Mouse (Mus musculus): Measurements from ENCODE around the gene Tprkb. TPM values are rescaled to one million over a fixed set of nuclear protein-coding genes. Genes with fewer than 3 reads are reported as not detected.
"Not testable (repeated sequence)": the region's sequence is repeated elsewhere in the genome, so short reads cannot be mapped to it uniquely, and the experiment has no call there.

Gene Tprkb
- polyA plus RNA-seq (2014; fragmentation: Nextera tagmentation; extraction: Ambion mirVana) = 27.8 and 30.3 TPM in 2 replicates

DNA sequence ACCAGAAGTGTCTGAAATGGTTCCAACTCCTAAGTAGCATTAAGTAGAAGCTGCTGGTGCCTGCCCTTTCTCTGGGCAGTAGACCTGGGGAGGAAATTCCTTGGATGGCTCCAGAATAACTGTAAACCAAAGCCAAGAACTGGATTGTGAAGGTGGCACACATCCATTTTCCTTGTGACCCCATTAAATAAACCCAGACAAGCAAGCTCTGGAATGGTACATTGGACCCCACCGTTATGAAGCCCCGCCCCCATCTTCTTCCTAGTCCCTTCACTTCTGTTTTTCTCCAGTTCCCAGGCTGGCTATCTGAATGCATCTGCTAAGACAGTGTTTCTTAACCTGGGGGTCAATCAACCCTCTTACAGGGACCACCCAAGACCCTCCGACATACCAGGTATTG is at the start of gene Tprkb:
Gene Tprkb, plus strand, starts transcription at position 279 of the 400 bp plus-strand sequence.
- 75% methylated on average over 3 of the region's 3 CpGs for WGBS
- Histone ChIP-seq H3K4me1 (replicated peaks; ENCODE audit: control insufficient read depth, insufficient read depth, low read length) (peaks cover 9% of the 10 kb centered on the region; the same call in 1 of the 2 replicates), H3K36me3 (ENCODE audit: control insufficient read depth, insufficient read depth, low read length) (no peaks in the 10 kb centered on the region), H3K4me2 (ENCODE audit: low read length) (no peak within 1 kb of the TSS), H3K9ac (ENCODE audit: low read length) (no peak within 1 kb of the TSS), H3K4me3 (ENCODE audit: low read depth, low read length) (no peak within 1 kb of the TSS), H3K27me3 (replicated peaks; ENCODE audit: control insufficient read depth, insufficient read depth, low read length) (no peaks in the 10 kb centered on the region), H3K27ac (ENCODE audit: low read depth) (no peak within 1 kb of the TSS), H3K9me3 (ENCODE audit: control insufficient read depth, low read length) (no peaks in the 10 kb centered on the region)
- ATAC-seq (replicated peaks; ENCODE audit: low FRiP score, low TSS enrichment, low read depth) (no peak), DNase-seq (ENCODE audit: low spot score) (no peak)

DNA sequence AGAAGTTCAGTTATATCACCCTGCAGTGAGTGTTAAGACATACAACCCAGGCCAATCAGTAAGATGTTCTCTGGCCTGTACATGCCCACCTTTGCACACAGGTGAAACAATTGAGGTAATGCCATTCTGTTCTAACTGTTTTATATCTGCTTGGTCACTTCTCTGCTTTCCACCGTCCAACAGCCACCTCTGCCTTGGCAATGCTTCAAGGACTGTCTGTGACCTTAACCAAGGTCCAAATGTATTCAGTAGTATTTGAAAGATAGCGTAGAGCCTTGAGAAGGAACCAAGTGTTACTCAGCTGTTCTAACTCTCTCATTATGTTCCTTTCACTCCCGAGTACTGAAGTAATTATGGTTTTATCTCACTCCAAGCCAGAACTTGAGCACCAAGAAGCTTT is 49.1 kb upstream of the Tprkb start:
- no peak overlapping the region for H3K9ac ChIP-seq (ENCODE audit: low read length)
- no peak overlapping the region for H3K4me2 ChIP-seq (ENCODE audit: low read length)
- no peaks in the 10 kb centered on the region for H3K36me3 ChIP-seq (ENCODE audit: control insufficient read depth, insufficient read depth, low read length)
- H3K4me3 ChIP-seq (ENCODE audit: low read depth, low read length) = no peak overlapping the region
- no peak for ATAC-seq (replicated peaks; ENCODE audit: low FRiP score, low TSS enrichment, low read depth)
- 76% methylated on average over 3 of the region's 3 CpGs for WGBS
- no peak for DNase-seq (ENCODE audit: low spot score)
- H3K27ac ChIP-seq (ENCODE audit: low read depth) = no peak overlapping the region
- no peaks in the 10 kb centered on the region for H3K9me3 ChIP-seq (ENCODE audit: control insufficient read depth, low read length)
- no peaks in the 10 kb centered on the region for H3K27me3 ChIP-seq (replicated peaks; ENCODE audit: control insufficient read depth, insufficient read depth, low read length)
- H3K4me1 ChIP-seq (replicated peaks; ENCODE audit: control insufficient read depth, insufficient read depth, low read length) = no peaks in the 10 kb centered on the region

DNA sequence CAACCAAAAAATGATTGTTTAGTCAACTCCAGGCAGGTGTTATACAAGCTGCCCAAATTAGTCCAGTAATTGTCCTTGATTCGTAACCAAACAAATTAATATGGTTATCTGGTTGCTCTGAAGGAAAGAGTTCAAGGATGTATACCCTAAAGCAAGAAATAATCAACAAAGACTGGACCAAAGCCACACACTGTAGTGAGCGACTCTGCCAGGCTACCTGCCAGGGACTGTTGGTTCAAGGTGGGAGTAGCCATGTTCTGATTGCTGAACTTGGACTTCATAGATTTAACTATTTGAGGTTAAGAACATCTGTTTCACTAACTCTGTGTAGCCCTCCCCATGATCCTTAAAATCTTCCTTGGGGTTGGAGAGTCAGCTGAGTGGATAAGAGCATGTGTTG is 48.5 kb upstream of the Tprkb start:
- ATAC-seq (replicated peaks; ENCODE audit: low FRiP score, low TSS enrichment, low read depth) (no peak), DNase-seq (ENCODE audit: low spot score) (no peak)
- WGBS = 90% methylated on average over 2 of the region's 2 CpGs
- no peaks in the 10 kb centered on the region for H3K36me3 ChIP-seq (ENCODE audit: control insufficient read depth, insufficient read depth, low read length)
- no peak overlapping the region for H3K4me2 ChIP-seq (ENCODE audit: low read length)
- no peaks in the 10 kb centered on the region for H3K9me3 ChIP-seq (ENCODE audit: control insufficient read depth, low read length)
- no peaks in the 10 kb centered on the region for H3K4me1 ChIP-seq (replicated peaks; ENCODE audit: control insufficient read depth, insufficient read depth, low read length)
- no peak overlapping the region for H3K4me3 ChIP-seq (ENCODE audit: low read depth, low read length)
- H3K27ac ChIP-seq (ENCODE audit: low read depth) = no peak overlapping the region
- no peaks in the 10 kb centered on the region for H3K27me3 ChIP-seq (replicated peaks; ENCODE audit: control insufficient read depth, insufficient read depth, low read length)
- no peak overlapping the region for H3K9ac ChIP-seq (ENCODE audit: low read length)

DNA sequence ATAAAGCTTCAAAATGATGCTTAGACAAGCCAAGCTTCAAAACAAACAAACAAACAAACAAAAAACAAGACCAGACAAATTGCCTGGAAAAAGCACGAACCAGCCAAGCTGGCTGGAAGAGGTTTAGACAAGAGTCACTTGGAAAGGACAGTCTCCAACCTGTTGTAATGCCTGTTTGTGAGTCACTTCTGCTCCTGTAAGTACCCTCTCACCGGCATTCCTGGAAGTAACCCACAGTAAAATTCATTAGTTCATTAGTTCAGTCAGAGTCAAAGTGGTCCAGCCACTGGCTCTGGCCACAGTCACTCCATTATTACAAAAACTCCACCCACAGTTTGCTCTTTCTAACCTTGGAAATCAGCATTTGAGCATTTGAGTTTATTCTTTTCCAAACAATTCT is 47.8 kb upstream of the Tprkb start:
- H3K27ac ChIP-seq (ENCODE audit: low read depth) = no peak overlapping the region
- ATAC-seq (replicated peaks; ENCODE audit: low FRiP score, low TSS enrichment, low read depth) (no peak), DNase-seq (ENCODE audit: low spot score) (no peak)
- no peak overlapping the region for H3K9ac ChIP-seq (ENCODE audit: low read length)
- H3K4me3 ChIP-seq (ENCODE audit: low read depth, low read length) = no peak overlapping the region
- H3K36me3 ChIP-seq (ENCODE audit: control insufficient read depth, insufficient read depth, low read length) = no peaks in the 10 kb centered on the region
- H3K4me1 ChIP-seq (replicated peaks; ENCODE audit: control insufficient read depth, insufficient read depth, low read length) = no peaks in the 10 kb centered on the region
- H3K9me3 ChIP-seq (ENCODE audit: control insufficient read depth, low read length) = no peaks in the 10 kb centered on the region
- WGBS = 88% methylated on average over 2 of the region's 2 CpGs
- no peak overlapping the region for H3K4me2 ChIP-seq (ENCODE audit: low read length)
- H3K27me3 ChIP-seq (replicated peaks; ENCODE audit: control insufficient read depth, insufficient read depth, low read length) = no peaks in the 10 kb centered on the region

DNA sequence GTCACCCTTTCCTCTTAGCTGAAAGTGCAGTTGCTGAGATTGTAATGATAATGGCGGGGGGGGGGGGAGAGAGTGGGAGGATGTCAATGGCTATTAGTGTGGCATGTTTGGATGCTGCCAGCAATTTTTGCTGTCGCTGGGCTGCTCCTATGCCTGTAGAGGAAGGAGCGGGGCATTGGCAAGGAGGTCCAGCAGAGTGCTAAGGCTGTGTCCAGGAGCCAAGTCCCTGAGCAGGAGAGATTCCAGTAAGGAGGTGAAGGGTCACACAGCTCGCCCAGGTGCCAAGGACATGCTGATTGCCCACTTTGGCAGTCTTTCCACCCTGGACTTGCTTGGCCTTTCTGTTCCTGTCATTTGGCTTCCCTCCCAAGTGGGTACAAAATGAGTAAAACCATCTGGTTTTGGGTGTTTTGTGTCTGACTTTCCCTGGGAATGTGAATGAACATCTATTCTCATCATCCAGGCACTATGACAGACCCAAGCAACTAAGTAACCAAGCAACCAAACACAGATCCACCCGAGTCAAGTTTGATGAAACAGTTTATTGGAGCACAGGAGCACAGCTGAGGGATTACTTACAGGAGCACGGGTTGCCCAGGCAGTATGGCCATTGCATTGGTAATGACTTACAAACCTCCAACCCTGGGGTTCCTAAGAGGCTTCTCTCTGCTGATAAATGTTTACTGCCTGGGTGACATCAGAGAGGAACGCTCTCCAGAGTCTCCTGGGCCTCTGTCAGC is 46.6 kb upstream of the Tprkb start:
- H3K36me3 ChIP-seq (ENCODE audit: control insufficient read depth, insufficient read depth, low read length); H3K27me3 ChIP-seq (replicated peaks; ENCODE audit: control insufficient read depth, insufficient read depth, low read length); H3K27ac ChIP-seq (ENCODE audit: low read depth); H3K9ac ChIP-seq (ENCODE audit: low read length); H3K9me3 ChIP-seq (ENCODE audit: control insufficient read depth, low read length); H3K4me2 ChIP-seq (ENCODE audit: low read length); H3K4me3 ChIP-seq (ENCODE audit: low read depth, low read length); ATAC-seq (replicated peaks; ENCODE audit: low FRiP score, low TSS enrichment, low read depth); H3K4me1 ChIP-seq (replicated peaks; ENCODE audit: control insufficient read depth, insufficient read depth, low read length); DNase-seq (ENCODE audit: low spot score): not testable (repeated sequence)
- 65% methylated on average over 6 of the region's 7 CpGs for WGBS

DNA sequence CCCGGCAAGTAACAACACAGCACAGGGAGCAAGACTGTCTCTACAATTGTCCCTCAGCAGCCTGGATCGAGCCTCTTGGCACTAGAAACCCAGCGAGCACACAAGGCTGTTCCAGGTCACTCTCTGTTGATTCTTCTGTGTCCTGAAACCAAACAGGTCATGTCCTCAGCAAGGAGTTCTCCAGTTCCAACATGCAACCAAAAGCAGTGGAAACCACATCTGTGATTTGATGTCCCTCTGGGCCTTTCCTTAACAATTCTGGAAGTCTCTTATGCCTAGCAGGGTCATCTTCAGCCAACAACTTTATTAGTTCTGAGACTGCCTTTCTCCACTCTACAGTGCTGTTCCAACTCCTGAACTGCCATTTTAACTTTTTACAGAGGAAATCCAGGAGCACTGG is 45.5 kb upstream of the Tprkb start:
- H3K4me3 ChIP-seq (ENCODE audit: low read depth, low read length); H3K36me3 ChIP-seq (ENCODE audit: control insufficient read depth, insufficient read depth, low read length); H3K9me3 ChIP-seq (ENCODE audit: control insufficient read depth, low read length); ATAC-seq (replicated peaks; ENCODE audit: low FRiP score, low TSS enrichment, low read depth); H3K27ac ChIP-seq (ENCODE audit: low read depth); DNase-seq (ENCODE audit: low spot score); H3K4me1 ChIP-seq (replicated peaks; ENCODE audit: control insufficient read depth, insufficient read depth, low read length); H3K9ac ChIP-seq (ENCODE audit: low read length); H3K4me2 ChIP-seq (ENCODE audit: low read length); H3K27me3 ChIP-seq (replicated peaks; ENCODE audit: control insufficient read depth, insufficient read depth, low read length): not testable (repeated sequence)
- 86% methylated on average over 3 of the region's 3 CpGs for WGBS

DNA sequence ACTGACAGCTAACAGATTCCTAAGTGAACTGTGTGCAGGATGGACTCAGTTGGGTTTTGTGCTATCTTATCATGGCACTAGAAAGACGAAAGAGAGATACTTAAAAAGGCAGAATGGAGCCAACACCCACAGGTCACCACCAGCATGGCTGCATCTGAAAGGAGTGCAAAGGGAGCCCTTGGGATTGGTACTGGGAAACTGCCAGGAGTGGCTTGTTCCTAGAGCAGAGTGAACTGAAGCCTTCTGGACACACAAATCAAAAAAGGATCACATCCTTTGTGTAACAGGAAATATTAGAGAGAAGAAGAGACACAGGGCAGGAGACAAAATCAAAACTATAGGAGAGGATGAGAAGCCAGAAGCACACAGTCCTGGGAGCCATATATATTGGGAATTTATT is 44.7 kb upstream of the Tprkb start:
- H3K4me1 ChIP-seq (replicated peaks; ENCODE audit: control insufficient read depth, insufficient read depth, low read length); H3K9ac ChIP-seq (ENCODE audit: low read length); H3K4me3 ChIP-seq (ENCODE audit: low read depth, low read length); H3K9me3 ChIP-seq (ENCODE audit: control insufficient read depth, low read length); H3K36me3 ChIP-seq (ENCODE audit: control insufficient read depth, insufficient read depth, low read length); DNase-seq (ENCODE audit: low spot score); H3K27me3 ChIP-seq (replicated peaks; ENCODE audit: control insufficient read depth, insufficient read depth, low read length); H3K27ac ChIP-seq (ENCODE audit: low read depth); ATAC-seq (replicated peaks; ENCODE audit: low FRiP score, low TSS enrichment, low read depth); H3K4me2 ChIP-seq (ENCODE audit: low read length): not testable (repeated sequence)
- WGBS = 87% methylated on average over 1 of the region's 1 CpGs

DNA sequence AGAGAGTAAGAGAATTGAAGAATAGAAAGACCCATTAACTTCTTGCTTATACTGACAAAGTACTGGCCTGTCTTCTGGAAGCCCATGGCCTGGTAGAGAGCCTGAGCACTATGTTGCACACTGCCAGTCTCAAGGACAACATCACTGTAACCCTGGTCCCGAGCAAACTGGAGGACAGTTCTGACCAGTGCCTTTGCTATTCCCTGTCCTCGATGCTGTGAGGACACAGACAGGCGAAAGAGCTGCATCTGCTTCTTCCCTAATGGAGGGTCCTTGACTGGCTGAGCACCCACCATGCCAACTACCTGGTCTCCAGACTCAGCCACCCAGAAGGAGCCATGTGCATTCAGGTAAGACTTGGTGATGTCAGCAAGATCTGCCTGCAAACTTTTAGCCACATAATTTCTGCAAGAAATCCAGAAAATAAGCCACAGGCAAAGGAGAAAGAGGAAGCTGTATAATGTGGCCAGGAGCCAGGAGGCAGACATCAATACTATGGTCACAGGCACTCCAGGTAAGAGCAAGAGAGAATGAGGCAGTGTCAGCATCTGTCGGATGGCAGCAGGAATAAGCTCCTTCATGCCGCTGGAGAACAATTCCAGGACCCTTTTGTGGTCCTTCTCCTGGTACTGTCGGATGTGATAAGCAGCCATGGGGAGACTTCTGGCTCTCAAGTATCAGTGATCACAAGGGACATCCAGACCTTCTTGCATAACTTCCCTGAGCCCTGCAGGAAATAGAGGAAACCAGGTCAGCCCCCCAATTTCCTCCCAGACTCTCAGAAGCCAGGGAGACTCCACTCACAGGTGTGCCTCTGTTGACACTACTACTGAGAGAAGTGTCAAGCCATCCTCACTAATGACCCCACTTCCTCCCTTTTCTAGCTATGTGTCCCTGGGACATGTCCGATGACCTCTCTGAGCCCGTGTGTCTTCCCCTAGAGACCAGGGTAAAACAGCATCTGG is 43.7 kb upstream of the Tprkb start:
- Histone ChIP-seq H3K4me1 (replicated peaks; ENCODE audit: control insufficient read depth, insufficient read depth, low read length) (no peaks in the 10 kb centered on the region), H3K4me3 (ENCODE audit: low read depth, low read length) (no peak overlapping the region), H3K4me2 (ENCODE audit: low read length) (no peak overlapping the region), H3K9ac (ENCODE audit: low read length) (no peak overlapping the region), H3K27me3 (replicated peaks; ENCODE audit: control insufficient read depth, insufficient read depth, low read length) (no peaks in the 10 kb centered on the region), H3K36me3 (ENCODE audit: control insufficient read depth, insufficient read depth, low read length) (no peaks in the 10 kb centered on the region), H3K27ac (ENCODE audit: low read depth) (no peak overlapping the region), H3K9me3 (ENCODE audit: control insufficient read depth, low read length) (no peaks in the 10 kb centered on the region)
- ATAC-seq (replicated peaks; ENCODE audit: low FRiP score, low TSS enrichment, low read depth) = no peak
- DNase-seq (ENCODE audit: low spot score) = no peak
- 80% methylated on average over 8 of the region's 8 CpGs for WGBS
